Mouse (Mus musculus): ENCODE data around the gene Spin4. TPM values are rescaled to one million over a fixed set of nuclear protein-coding genes. Genes with fewer than 3 reads are reported as not detected.
A peak's percentile ranks its signal among the peaks of the same experiment; 100 is the strongest.

Gene Spin4
- total RNA-seq, 1 experiment: 1.7 TPM

DNA sequence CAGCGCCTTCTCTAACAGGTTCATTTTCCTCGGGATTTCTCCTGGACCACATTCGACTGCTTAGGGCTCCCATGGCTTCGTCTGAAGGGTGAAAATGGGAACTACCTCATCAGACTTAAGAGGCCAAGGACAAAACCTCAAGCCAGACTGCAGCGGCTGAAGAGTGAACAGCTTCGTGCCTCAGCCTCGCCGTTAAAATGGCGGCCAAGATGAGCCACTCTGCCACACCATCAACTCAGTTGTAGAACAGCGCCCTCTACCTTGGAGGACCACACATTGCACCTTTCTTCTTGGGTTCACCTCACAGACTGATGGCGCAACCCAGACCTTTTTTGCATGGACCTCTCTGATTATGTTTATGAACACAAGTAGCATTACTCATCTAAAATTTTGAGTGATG, 27.6 kb downstream of the Spin4 start:
- Histone ChIP-seq H3K4me1 (ENCODE audit: control insufficient read depth in 2 of 2, insufficient read depth in 2 of 2, low read length in 2 of 2, poor library complexity in 1 of 2) (no peaks in the 10 kb centered on the region), H3K9me3 (ENCODE audit: control insufficient read depth, insufficient read depth, low read depth, low read length) (no peaks in the 10 kb centered on the region), H3K9ac (ENCODE audit: insufficient read depth, low read depth, low read length, poor library complexity, severe bottlenecking) (no peak overlapping the region), H3K36me3 (ENCODE audit: control insufficient read depth, insufficient read depth, low read length, poor library complexity, severe bottlenecking) (no peaks in the 10 kb centered on the region), H3K4me3 (ENCODE audit: insufficient read depth in 1 of 2, low read depth in 1 of 2, low read length in 2 of 2, poor library complexity in 1 of 2, severe bottlenecking in 1 of 2) (no peak overlapping the region), H3K27ac (ENCODE audit: insufficient read depth, low read depth, low read length, poor library complexity, severe bottlenecking) (no peak overlapping the region)
- in situ Hi-C loops (cut with MboI; ENCODE audit: low sequenced_read_pairs in 2 of 2, unreplicated experiment in 2 of 2): no loop called here
- no peak for TF ChIP-seq ZC3H11A (IDR thresholded peaks at IDR 0.05; ENCODE audit: borderline replicate concordance, low read depth, low read length)
- no peak for TF ChIP-seq CHD2 (IDR thresholded peaks at IDR 0.05; ENCODE audit: low read depth, low read length)
- no peak for TF ChIP-seq MAFK (IDR thresholded peaks at IDR 0.05; ENCODE audit: insufficient read depth, low read depth, low read length)
- no peak for TF ChIP-seq HCFC1 (IDR thresholded peaks at IDR 0.05; ENCODE audit: borderline replicate concordance, insufficient read depth, low read length)
- TF ChIP-seq ZNF384 (IDR thresholded peaks at IDR 0.05; ENCODE audit: low read depth, low read length): no peak
- DNase-seq (ENCODE audit: low read depth, low spot score): no peak

DNA sequence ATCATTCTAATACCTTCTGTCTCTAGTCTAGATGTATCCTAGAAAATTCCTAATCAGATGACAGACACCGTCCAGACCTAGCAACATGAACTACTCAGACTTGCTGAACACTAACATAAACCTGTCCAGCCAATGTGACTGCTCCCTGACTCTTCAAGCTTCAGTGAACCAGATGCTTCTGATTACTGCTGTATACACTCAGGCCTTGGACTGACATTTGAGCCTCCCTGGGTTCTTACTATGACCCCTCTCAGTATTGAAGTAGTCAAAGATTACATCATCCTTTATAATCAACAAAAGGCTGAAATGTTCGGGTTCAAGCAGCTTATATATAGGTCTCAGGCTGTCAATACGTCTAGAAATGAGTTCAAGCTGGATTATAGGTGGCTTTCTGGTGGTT, 32.4 kb downstream of the Spin4 start:
- no peak for DNase-seq (ENCODE audit: low read depth, low spot score)
- H3K9ac ChIP-seq (ENCODE audit: insufficient read depth, low read depth, low read length, poor library complexity, severe bottlenecking): no peak overlapping the region
- in situ Hi-C loops (cut with MboI; ENCODE audit: low sequenced_read_pairs in 2 of 2, unreplicated experiment in 2 of 2): no loop called here
- TF ChIP-seq CHD2 (IDR thresholded peaks at IDR 0.05; ENCODE audit: low read depth, low read length) (no peak), ZC3H11A (IDR thresholded peaks at IDR 0.05; ENCODE audit: borderline replicate concordance, low read depth, low read length) (no peak), HCFC1 (IDR thresholded peaks at IDR 0.05; ENCODE audit: borderline replicate concordance, insufficient read depth, low read length) (no peak), ZNF384 (IDR thresholded peaks at IDR 0.05; ENCODE audit: low read depth, low read length) (no peak), MAFK (IDR thresholded peaks at IDR 0.05; ENCODE audit: insufficient read depth, low read depth, low read length) (no peak)
- no peaks in the 10 kb centered on the region for H3K4me1 ChIP-seq (ENCODE audit: control insufficient read depth in 2 of 2, insufficient read depth in 2 of 2, low read length in 2 of 2, poor library complexity in 1 of 2)
- no peak overlapping the region for H3K4me3 ChIP-seq (ENCODE audit: insufficient read depth in 1 of 2, low read depth in 1 of 2, low read length in 2 of 2, poor library complexity in 1 of 2, severe bottlenecking in 1 of 2)
- no peaks in the 10 kb centered on the region for H3K36me3 ChIP-seq (ENCODE audit: control insufficient read depth, insufficient read depth, low read length, poor library complexity, severe bottlenecking)
- H3K9me3 ChIP-seq (ENCODE audit: control insufficient read depth, insufficient read depth, low read depth, low read length): no peaks in the 10 kb centered on the region
- no peak overlapping the region for H3K27ac ChIP-seq (ENCODE audit: insufficient read depth, low read depth, low read length, poor library complexity, severe bottlenecking)

DNA sequence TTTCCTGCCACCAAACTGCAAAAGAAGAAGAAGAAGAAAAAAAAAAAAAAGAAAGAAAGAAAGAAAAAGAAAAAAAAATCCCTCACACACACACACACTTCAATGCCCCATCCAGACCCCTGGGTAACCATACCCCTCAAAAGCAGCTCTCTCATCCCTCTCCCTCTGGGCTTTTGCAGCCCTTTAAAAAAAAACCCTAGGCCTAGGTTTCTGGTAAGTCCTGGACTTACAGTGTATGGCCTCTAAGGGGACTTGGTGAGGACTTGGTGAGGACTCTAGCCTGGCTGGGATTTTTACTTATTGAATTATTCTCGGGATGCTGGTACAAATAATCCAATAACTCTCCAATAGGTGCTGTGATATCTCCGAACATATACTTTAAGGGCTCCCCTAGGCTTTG, 35.6 kb downstream of the Spin4 start:
- no peaks in the 10 kb centered on the region for H3K9me3 ChIP-seq (ENCODE audit: control insufficient read depth, insufficient read depth, low read depth, low read length)
- H3K27ac ChIP-seq (ENCODE audit: insufficient read depth, low read depth, low read length, poor library complexity, severe bottlenecking): no peak overlapping the region
- no peak for TF ChIP-seq HCFC1 (IDR thresholded peaks at IDR 0.05; ENCODE audit: borderline replicate concordance, insufficient read depth, low read length)
- no peak for TF ChIP-seq CHD2 (IDR thresholded peaks at IDR 0.05; ENCODE audit: low read depth, low read length)
- H3K4me3 ChIP-seq (ENCODE audit: insufficient read depth in 1 of 2, low read depth in 1 of 2, low read length in 2 of 2, poor library complexity in 1 of 2, severe bottlenecking in 1 of 2): peak overlapping the region in 1 of 2 experiments; percentile 65; a peak in 1 of 4 replicates
- in situ Hi-C loops (cut with MboI; ENCODE audit: low sequenced_read_pairs in 2 of 2, unreplicated experiment in 2 of 2): no loop called here
- no peak for DNase-seq (ENCODE audit: low read depth, low spot score)
- no peaks in the 10 kb centered on the region for H3K36me3 ChIP-seq (ENCODE audit: control insufficient read depth, insufficient read depth, low read length, poor library complexity, severe bottlenecking)
- no peaks in the 10 kb centered on the region for H3K4me1 ChIP-seq (ENCODE audit: control insufficient read depth in 2 of 2, insufficient read depth in 2 of 2, low read length in 2 of 2, poor library complexity in 1 of 2)
- no peak overlapping the region for H3K9ac ChIP-seq (ENCODE audit: insufficient read depth, low read depth, low read length, poor library complexity, severe bottlenecking)

DNA sequence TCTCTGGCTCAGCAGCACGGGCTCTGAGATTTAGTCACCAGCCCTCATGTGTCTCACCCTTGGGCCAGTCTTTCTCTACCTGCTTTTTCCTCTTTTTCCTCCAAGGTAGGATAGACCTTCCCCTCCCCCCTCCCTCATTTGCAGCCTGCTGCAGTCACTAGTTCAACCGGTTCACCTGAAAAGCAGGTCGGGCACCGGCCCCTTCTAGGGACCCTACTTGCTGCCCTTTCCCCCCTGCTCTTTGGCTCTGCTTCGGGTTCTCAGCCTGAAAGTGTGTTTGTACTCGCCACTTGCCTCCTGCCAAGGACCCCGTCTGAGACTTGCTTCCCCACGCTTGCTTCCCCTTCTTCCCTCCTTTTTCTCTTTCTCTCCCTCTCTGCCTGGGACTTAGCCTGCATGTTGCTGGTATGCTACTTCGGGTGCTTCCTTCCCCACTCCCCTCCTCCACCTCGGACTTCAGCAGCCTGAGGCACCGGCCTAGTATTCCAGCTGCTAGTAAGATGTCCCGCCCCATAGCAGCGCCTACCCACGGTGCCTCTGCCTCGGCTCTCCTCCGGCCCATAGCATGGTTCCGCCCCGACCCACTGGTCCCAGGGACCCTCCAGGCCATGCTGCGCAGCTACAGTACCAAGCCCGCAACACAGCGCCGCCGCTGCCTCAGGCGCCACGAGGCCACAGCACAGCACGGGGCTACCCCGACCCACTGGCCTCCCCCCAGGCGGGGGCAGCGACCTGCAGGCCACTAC, 36.2 kb downstream of the Spin4 start:
- peak overlapping the region; percentile 64; the same call in 1 of the 2 replicates for H3K9ac ChIP-seq (ENCODE audit: insufficient read depth, low read depth, low read length, poor library complexity, severe bottlenecking)
- TF ChIP-seq HCFC1 (IDR thresholded peaks at IDR 0.05; ENCODE audit: borderline replicate concordance, insufficient read depth, low read length) (no peak), ZC3H11A (IDR thresholded peaks at IDR 0.05; ENCODE audit: borderline replicate concordance, low read depth, low read length) (no peak), MAFK (IDR thresholded peaks at IDR 0.05; ENCODE audit: insufficient read depth, low read depth, low read length) (no peak), ZNF384 (IDR thresholded peaks at IDR 0.05; ENCODE audit: low read depth, low read length) (no peak), CHD2 (IDR thresholded peaks at IDR 0.05; ENCODE audit: low read depth, low read length) (no peak)
- H3K36me3 ChIP-seq (ENCODE audit: control insufficient read depth, insufficient read depth, low read length, poor library complexity, severe bottlenecking): no peaks in the 10 kb centered on the region
- H3K4me1 ChIP-seq (ENCODE audit: control insufficient read depth in 2 of 2, insufficient read depth in 2 of 2, low read length in 2 of 2, poor library complexity in 1 of 2): no peaks in the 10 kb centered on the region
- DNase-seq (ENCODE audit: low read depth, low spot score): no peak
- in situ Hi-C loops (cut with MboI; ENCODE audit: low sequenced_read_pairs in 2 of 2, unreplicated experiment in 2 of 2): no loop called here
- no peak overlapping the region for H3K27ac ChIP-seq (ENCODE audit: insufficient read depth, low read depth, low read length, poor library complexity, severe bottlenecking)
- H3K9me3 ChIP-seq (ENCODE audit: control insufficient read depth, insufficient read depth, low read depth, low read length): no peaks in the 10 kb centered on the region
- peak overlapping the region; percentile 42 to 65; a peak in 3 of 4 replicates for H3K4me3 ChIP-seq (ENCODE audit: insufficient read depth in 1 of 2, low read depth in 1 of 2, low read length in 2 of 2, poor library complexity in 1 of 2, severe bottlenecking in 1 of 2)

Other genes with a start within 250 kb of the Spin4 start
- gene Arhgef9, start 170.2 kb upstream of the Spin4 start, total RNA-seq (2012; rRNA removed): 2.1 and 2.6 TPM in 2 replicates

Measured in ES-E14 (cell line).